Mouse (Mus musculus): ENCODE measurements around the gene Astl. TPM values are rescaled to one million over a fixed set of nuclear protein-coding genes. Genes with fewer than 3 reads are reported as not detected.

The Astl gene
- total and polyA plus RNA-seq, 3 experiments, result not detected

- intact Hi-C loops (cut with DNase I), result no loop called here
- Histone ChIP-seq H3K36me3 (ENCODE audit: control insufficient read depth, insufficient read depth, low read length) (no peaks in the 10 kb centered on the region), H3K9ac (ENCODE audit: low read depth, low read length) (no peak overlapping the region), H3K27ac (no peak overlapping the region), H3K4me1 (ENCODE audit: control insufficient read depth, insufficient read depth, low read length) (0 out of 2 replicates have a peak, but pooled peaks cover 1% of the 10 kb centered on the region), H3K79me2 (replicated peaks; ENCODE audit: control insufficient read depth, insufficient read depth, low read length) (no peaks in the 10 kb centered on the region), H3K27me3 (ENCODE audit: control insufficient read depth, insufficient read depth, low read length) (no peaks in the 10 kb centered on the region), H3K4me3 (no peak overlapping the region)
- WGBS, result 100% methylated on average over 1 of the region's 1 CpGs
- TF ChIP-seq CTCF (IDR thresholded peaks at IDR 0.05) (no peak), EP300 (IDR thresholded peaks at IDR 0.05; ENCODE audit: insufficient read depth, low read depth, low read length) (no peak), POLR2A (IDR thresholded peaks at IDR 0.05; ENCODE audit: insufficient read depth, low read depth, low read length) (no peak)
- DNase-seq, result no peak
Measured at GRCm38 (mm10) chr2:127311193-127311592, 27.2 kb upstream of the Astl start.

DNA sequence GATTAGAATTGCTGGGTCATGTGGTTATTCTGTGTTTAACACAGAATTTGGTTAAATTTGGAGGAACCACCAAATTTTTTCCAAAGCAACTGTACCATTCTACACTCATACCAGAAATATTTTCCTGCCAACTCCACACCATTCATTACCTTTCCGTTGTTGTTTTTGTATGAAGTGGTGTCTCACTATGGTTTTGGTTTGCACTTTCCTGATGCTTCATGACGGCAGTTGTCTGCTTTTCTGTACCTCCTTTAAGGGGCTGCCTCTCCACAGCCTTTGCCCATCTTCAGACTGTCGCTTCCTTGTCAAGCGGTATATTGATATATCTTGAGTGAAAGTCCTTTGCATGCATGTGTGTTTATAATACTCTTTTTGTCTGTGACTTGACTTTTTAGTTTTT, 25.6 kb upstream of the Astl start:
- 93% methylated on average over 4 of the region's 4 CpGs for WGBS
- Histone ChIP-seq H3K9ac (ENCODE audit: low read depth, low read length) (no peak overlapping the region), H3K27ac (no peak overlapping the region), H3K79me2 (replicated peaks; ENCODE audit: control insufficient read depth, insufficient read depth, low read length) (no peaks in the 10 kb centered on the region), H3K36me3 (ENCODE audit: control insufficient read depth, insufficient read depth, low read length) (no peaks in the 10 kb centered on the region), H3K27me3 (ENCODE audit: control insufficient read depth, insufficient read depth, low read length) (no peaks in the 10 kb centered on the region), H3K4me3 (no peak overlapping the region), H3K4me1 (ENCODE audit: control insufficient read depth, insufficient read depth, low read length) (0 out of 2 replicates have a peak, but pooled peaks cover 1% of the 10 kb centered on the region)
- intact Hi-C loops (cut with DNase I), result no loop called here
- TF ChIP-seq EP300 (IDR thresholded peaks at IDR 0.05; ENCODE audit: insufficient read depth, low read depth, low read length) (no peak), CTCF (IDR thresholded peaks at IDR 0.05) (no peak), POLR2A (IDR thresholded peaks at IDR 0.05; ENCODE audit: insufficient read depth, low read depth, low read length) (no peak)
- DNase-seq, result no peak

- intact Hi-C loops (cut with DNase I), result no loop called here
- Histone ChIP-seq H3K4me3 (no peak overlapping the region), H3K9ac (ENCODE audit: low read depth, low read length) (no peak overlapping the region), H3K79me2 (replicated peaks; ENCODE audit: control insufficient read depth, insufficient read depth, low read length) (no peaks in the 10 kb centered on the region), H3K27ac (peak overlapping the region; percentile 12; the same call in 1 of the 2 replicates), H3K36me3 (ENCODE audit: control insufficient read depth, insufficient read depth, low read length) (no peaks in the 10 kb centered on the region), H3K4me1 (ENCODE audit: control insufficient read depth, insufficient read depth, low read length) (0 out of 2 replicates have a peak, but pooled peaks cover 1% of the 10 kb centered on the region), H3K27me3 (ENCODE audit: control insufficient read depth, insufficient read depth, low read length) (no peaks in the 10 kb centered on the region)
- TF ChIP-seq CTCF (IDR thresholded peaks at IDR 0.05), result peak; percentile 45
- no peak for TF ChIP-seq POLR2A (IDR thresholded peaks at IDR 0.05; ENCODE audit: insufficient read depth, low read depth, low read length)
- no peak for TF ChIP-seq EP300 (IDR thresholded peaks at IDR 0.05; ENCODE audit: insufficient read depth, low read depth, low read length)
- WGBS, result 54% methylated on average over 4 of the region's 4 CpGs
- DNase-seq, result no peak
Measured at GRCm38 (mm10) chr2:127313878-127314277, 24.6 kb upstream of the Astl start.

DNA sequence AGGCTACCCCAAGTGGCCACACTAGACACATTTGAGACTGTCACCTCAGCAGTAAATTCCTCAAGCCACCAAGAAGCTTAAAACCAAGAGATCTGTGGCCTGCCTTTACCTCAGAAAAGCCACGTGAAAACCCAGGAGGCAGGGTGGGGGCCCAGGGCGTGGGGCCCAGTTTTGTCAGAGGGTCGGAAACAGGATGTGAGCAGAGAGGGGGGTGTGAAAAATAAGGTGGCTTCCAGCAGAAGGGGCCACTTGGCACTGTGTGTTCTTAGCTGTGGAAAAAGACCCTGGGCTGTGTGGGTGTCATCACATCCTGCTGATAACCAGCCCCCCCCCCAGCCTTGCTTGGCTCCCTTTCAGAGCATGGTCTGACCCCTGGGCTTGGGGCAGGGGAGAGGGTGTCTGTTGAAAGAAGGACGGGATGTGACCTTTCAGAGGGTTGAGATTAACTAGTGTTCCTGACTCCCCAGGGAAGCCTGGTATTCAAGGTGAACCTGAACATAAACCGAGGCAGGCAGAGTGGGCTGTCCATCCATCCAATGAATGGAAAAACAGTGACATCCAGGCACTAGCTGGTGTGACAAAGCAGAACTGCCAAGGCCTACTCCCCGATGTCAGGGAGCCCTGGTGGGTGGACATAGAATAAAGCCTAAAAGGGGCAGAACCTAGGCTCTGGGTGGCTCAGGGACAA, 23.8 kb upstream of the Astl start:
- WGBS, result 33% methylated on average over 6 of the region's 6 CpGs
- peak in 1 of 2 experiments; percentile 40 for DNase-seq
- Histone ChIP-seq H3K79me2 (replicated peaks; ENCODE audit: control insufficient read depth, insufficient read depth, low read length) (no peaks in the 10 kb centered on the region), H3K27me3 (ENCODE audit: control insufficient read depth, insufficient read depth, low read length) (no peaks in the 10 kb centered on the region), H3K4me1 (ENCODE audit: control insufficient read depth, insufficient read depth, low read length) (0 out of 2 replicates have a peak, but pooled peaks cover 1% of the 10 kb centered on the region), H3K27ac (peak overlapping the region; percentile 12; the same call in 1 of the 2 replicates), H3K9ac (ENCODE audit: low read depth, low read length) (no peak overlapping the region), H3K4me3 (no peak overlapping the region), H3K36me3 (ENCODE audit: control insufficient read depth, insufficient read depth, low read length) (no peaks in the 10 kb centered on the region)
- intact Hi-C loops (cut with DNase I), result no loop called here
- no peak for TF ChIP-seq EP300 (IDR thresholded peaks at IDR 0.05; ENCODE audit: insufficient read depth, low read depth, low read length)
- TF ChIP-seq POLR2A (IDR thresholded peaks at IDR 0.05; ENCODE audit: insufficient read depth, low read depth, low read length), result no peak
- TF ChIP-seq CTCF (IDR thresholded peaks at IDR 0.05), result no peak

DNA sequence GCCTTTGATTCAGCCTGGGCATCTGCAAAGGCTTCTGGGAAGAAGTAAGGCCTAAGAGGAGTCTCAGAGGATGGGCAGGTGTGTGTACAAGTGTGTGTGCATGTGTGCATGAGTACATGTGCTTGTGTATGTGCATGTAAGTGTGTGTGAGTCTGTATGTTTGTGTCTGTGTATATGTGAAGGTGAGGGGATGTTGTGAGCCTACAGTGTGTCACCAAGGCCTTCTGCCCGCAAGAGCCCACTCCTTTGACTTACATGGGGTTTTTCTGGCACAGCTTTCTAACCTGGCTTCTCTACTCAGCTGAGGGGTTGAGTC, 23.3 kb upstream of the Astl start:
- no peak overlapping the region for H3K4me3 ChIP-seq
- 91% methylated on average over 1 of the region's 1 CpGs for WGBS
- no peak for DNase-seq

DNA sequence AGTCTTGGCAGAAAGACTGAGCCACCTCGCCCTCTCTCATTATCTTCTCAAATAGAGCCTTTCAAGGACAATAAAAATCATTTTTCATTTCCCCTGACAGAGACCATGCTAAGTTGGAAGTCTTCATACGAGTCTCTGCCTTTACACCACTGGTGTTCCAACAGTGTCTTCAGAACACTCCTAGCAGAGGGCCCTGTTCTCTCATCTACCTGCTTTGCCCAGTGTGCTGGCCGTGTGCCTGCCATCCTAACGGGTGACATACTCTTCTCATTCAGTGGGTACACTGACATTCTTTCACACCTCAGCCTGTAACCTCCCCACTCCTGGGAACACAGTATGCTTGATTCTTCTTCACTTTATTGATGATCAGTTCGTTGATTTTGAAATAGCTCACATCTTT, 22.0 kb upstream of the Astl start:
- no peak overlapping the region for H3K9ac ChIP-seq (ENCODE audit: low read depth, low read length)
- TF ChIP-seq EP300 (IDR thresholded peaks at IDR 0.05; ENCODE audit: insufficient read depth, low read depth, low read length), result no peak
- TF ChIP-seq CTCF (IDR thresholded peaks at IDR 0.05), result no peak
- TF ChIP-seq POLR2A (IDR thresholded peaks at IDR 0.05; ENCODE audit: insufficient read depth, low read depth, low read length), result no peak
- 84% methylated on average over 5 of the region's 5 CpGs for WGBS

More for the DNA sequence above, 23.3 kb upstream of the Astl start:
- no peak for TF ChIP-seq CTCF (IDR thresholded peaks at IDR 0.05)
- TF ChIP-seq EP300 (IDR thresholded peaks at IDR 0.05; ENCODE audit: insufficient read depth, low read depth, low read length), result no peak
- no peaks in the 10 kb centered on the region for H3K79me2 ChIP-seq (replicated peaks; ENCODE audit: control insufficient read depth, insufficient read depth, low read length)
- intact Hi-C loops (cut with DNase I), result no loop called here
- H3K9ac ChIP-seq (ENCODE audit: low read depth, low read length), result no peak overlapping the region
- H3K4me1 ChIP-seq (ENCODE audit: control insufficient read depth, insufficient read depth, low read length), result 0 out of 2 replicates have a peak, but pooled peaks cover 1% of the 10 kb centered on the region
- no peaks in the 10 kb centered on the region for H3K27me3 ChIP-seq (ENCODE audit: control insufficient read depth, insufficient read depth, low read length)
- no peaks in the 10 kb centered on the region for H3K36me3 ChIP-seq (ENCODE audit: control insufficient read depth, insufficient read depth, low read length)
- H3K27ac ChIP-seq, result no peak overlapping the region

More for the DNA sequence above, 22.0 kb upstream of the Astl start:
- Histone ChIP-seq H3K79me2 (replicated peaks; ENCODE audit: control insufficient read depth, insufficient read depth, low read length) (no peaks in the 10 kb centered on the region), H3K4me3 (no peak overlapping the region), H3K27me3 (ENCODE audit: control insufficient read depth, insufficient read depth, low read length) (no peaks in the 10 kb centered on the region), H3K4me1 (ENCODE audit: control insufficient read depth, insufficient read depth, low read length) (0 out of 2 replicates have a peak, but pooled peaks cover 1% of the 10 kb centered on the region), H3K27ac (no peak overlapping the region), H3K36me3 (ENCODE audit: control insufficient read depth, insufficient read depth, low read length) (no peaks in the 10 kb centered on the region)
- intact Hi-C loops (cut with DNase I), result no loop called here
- no peak for DNase-seq

All from heart, adult 2 months (tissue).